Mouse (Mus musculus): ENCODE data around the gene Xpnpep1.

- TF ChIP-seq CTCF (IDR thresholded peaks at IDR 0.05) (no peak), POLR2A (IDR thresholded peaks at IDR 0.05; ENCODE audit: insufficient read depth, low read depth, low read length) (no peak)
Observed at GRCm38 (mm10) chr19:53037925-53038419, 2.0 kb downstream of the Xpnpep1 start.
